Mouse (Mus musculus): ENCODE results near the gene 4930556J24Rik. TPM values are rescaled to one million over a fixed set of nuclear protein-coding genes. Genes with fewer than 3 reads are reported as not detected.

4930556J24Rik gene
- total and polyA plus RNA-seq, 3 experiments = 0.16 TPM; not detected in 2

GRCm38 (mm10) chr11:4001603-4002002, 25.0 kb upstream of the 4930556J24Rik start:
- H3K4me1 ChIP-seq (ENCODE audit: insufficient read depth, low read depth, low read length) = no peaks in the 10 kb centered on the region; the same call in 1 of the 2 replicates
- peaks cover 17% of the 10 kb centered on the region for H3K27me3 ChIP-seq (ENCODE audit: insufficient read depth, low read length)
- H3K4me3 ChIP-seq (ENCODE audit: low read depth, low read length) = no peak overlapping the region
- TF ChIP-seq CTCF (IDR thresholded peaks at IDR 0.05; ENCODE audit: low read depth, low read length) = peak; percentile 81
- TF ChIP-seq POLR2AphosphoS5 (IDR thresholded peaks at IDR 0.05; ENCODE audit: insufficient replicate concordance, low read depth, low read length) = no peak
- DNase-seq (ENCODE audit: low spot score) (peak; percentile 52), ATAC-seq (ENCODE audit: extremely low read depth, insufficient number of reproducible peaks, low FRiP score, poor library complexity, severe bottlenecking) (no peak)
- no peaks in the 10 kb centered on the region for H3K36me3 ChIP-seq (replicated peaks)
- peaks cover 10% of the 10 kb centered on the region for H3K9me3 ChIP-seq (replicated peaks)

GRCm38 (mm10) chr11:3999547-3999946, 23.0 kb upstream of the 4930556J24Rik start:
- DNase-seq (ENCODE audit: low spot score) = no peak
- Histone ChIP-seq H3K36me3 (replicated peaks) (no peaks in the 10 kb centered on the region), H3K27me3 (ENCODE audit: insufficient read depth, low read length) (peaks cover 20% of the 10 kb centered on the region), H3K4me3 (ENCODE audit: low read depth, low read length) (no peak overlapping the region), H3K9me3 (replicated peaks) (peaks cover 10% of the 10 kb centered on the region), H3K4me1 (ENCODE audit: insufficient read depth, low read depth, low read length) (no peaks in the 10 kb centered on the region; the same call in 1 of the 2 replicates)
- no peak for TF ChIP-seq TAL1 (conservative IDR thresholded peaks at IDR 0.05; ENCODE audit: low read depth, low read length)
- TF ChIP-seq POLR2AphosphoS5 (IDR thresholded peaks at IDR 0.05; ENCODE audit: insufficient replicate concordance, low read depth, low read length) = no peak
- no peak for TF ChIP-seq GATA2 (IDR thresholded peaks at IDR 0.05; ENCODE audit: borderline replicate concordance, low read depth, low read length)
- no peak for TF ChIP-seq CTCF (IDR thresholded peaks at IDR 0.05; ENCODE audit: low read depth, low read length)
- TF ChIP-seq GATA1 (IDR thresholded peaks at IDR 0.05; ENCODE audit: borderline replicate concordance, low read length) = no peak
- no peak for ATAC-seq (ENCODE audit: extremely low read depth, insufficient number of reproducible peaks, low FRiP score, poor library complexity, severe bottlenecking)

- no peak overlapping the region for H3K4me3 ChIP-seq (ENCODE audit: low read depth, low read length)
- TF ChIP-seq GATA1 (IDR thresholded peaks at IDR 0.05; ENCODE audit: borderline replicate concordance, low read length) (no peak), TAL1 (conservative IDR thresholded peaks at IDR 0.05; ENCODE audit: low read depth, low read length) (no peak), POLR2AphosphoS5 (IDR thresholded peaks at IDR 0.05; ENCODE audit: insufficient replicate concordance, low read depth, low read length) (no peak), GATA2 (IDR thresholded peaks at IDR 0.05; ENCODE audit: borderline replicate concordance, low read depth, low read length) (no peak), CTCF (IDR thresholded peaks at IDR 0.05; ENCODE audit: low read depth, low read length) (no peak)
- peaks cover 20% of the 10 kb centered on the region for H3K27me3 ChIP-seq (ENCODE audit: insufficient read depth, low read length)
- H3K4me1 ChIP-seq (ENCODE audit: insufficient read depth, low read depth, low read length) = no peaks in the 10 kb centered on the region; the same call in 1 of the 2 replicates
- H3K9me3 ChIP-seq (replicated peaks) = peaks cover 10% of the 10 kb centered on the region
- no peak for ATAC-seq (ENCODE audit: extremely low read depth, insufficient number of reproducible peaks, low FRiP score, poor library complexity, severe bottlenecking)
- H3K36me3 ChIP-seq (replicated peaks) = no peaks in the 10 kb centered on the region
- no peak for DNase-seq (ENCODE audit: low spot score)
Observed at GRCm38 (mm10) chr11:3997978-3998720, 21.6 kb upstream of the 4930556J24Rik start.

- DNase-seq (ENCODE audit: low spot score) (no peak), ATAC-seq (ENCODE audit: extremely low read depth, insufficient number of reproducible peaks, low FRiP score, poor library complexity, severe bottlenecking) (no peak)
- Histone ChIP-seq H3K9me3 (replicated peaks) (peaks cover 10% of the 10 kb centered on the region), H3K27me3 (ENCODE audit: insufficient read depth, low read length) (peaks cover 31% of the 10 kb centered on the region), H3K4me1 (ENCODE audit: insufficient read depth, low read depth, low read length) (no peaks in the 10 kb centered on the region; the same call in 1 of the 2 replicates), H3K4me3 (ENCODE audit: low read depth, low read length) (no peak overlapping the region), H3K36me3 (replicated peaks) (no peaks in the 10 kb centered on the region)
- no peak for TF ChIP-seq CTCF (IDR thresholded peaks at IDR 0.05; ENCODE audit: low read depth, low read length)
- TF ChIP-seq GATA1 (IDR thresholded peaks at IDR 0.05; ENCODE audit: borderline replicate concordance, low read length) = no peak
- TF ChIP-seq TAL1 (conservative IDR thresholded peaks at IDR 0.05; ENCODE audit: low read depth, low read length) = no peak
- no peak for TF ChIP-seq GATA2 (IDR thresholded peaks at IDR 0.05; ENCODE audit: borderline replicate concordance, low read depth, low read length)
- no peak for TF ChIP-seq POLR2AphosphoS5 (IDR thresholded peaks at IDR 0.05; ENCODE audit: insufficient replicate concordance, low read depth, low read length)
Observed at GRCm38 (mm10) chr11:3996840-3997239, 20.3 kb upstream of the 4930556J24Rik start.

- no peak overlapping the region for H3K4me3 ChIP-seq (ENCODE audit: low read depth, low read length)
- DNase-seq (ENCODE audit: low spot score) (no peak), ATAC-seq (ENCODE audit: extremely low read depth, insufficient number of reproducible peaks, low FRiP score, poor library complexity, severe bottlenecking) (no peak)
- peaks cover 32% of the 10 kb centered on the region for H3K27me3 ChIP-seq (ENCODE audit: insufficient read depth, low read length)
- no peaks in the 10 kb centered on the region; the same call in 1 of the 2 replicates for H3K4me1 ChIP-seq (ENCODE audit: insufficient read depth, low read depth, low read length)
- no peak for TF ChIP-seq TAL1 (conservative IDR thresholded peaks at IDR 0.05; ENCODE audit: low read depth, low read length)
- TF ChIP-seq GATA2 (IDR thresholded peaks at IDR 0.05; ENCODE audit: borderline replicate concordance, low read depth, low read length) = no peak
- TF ChIP-seq GATA1 (IDR thresholded peaks at IDR 0.05; ENCODE audit: borderline replicate concordance, low read length) = no peak
- TF ChIP-seq POLR2AphosphoS5 (IDR thresholded peaks at IDR 0.05; ENCODE audit: insufficient replicate concordance, low read depth, low read length) = no peak
- TF ChIP-seq CTCF (IDR thresholded peaks at IDR 0.05; ENCODE audit: low read depth, low read length) = no peak
- H3K9me3 ChIP-seq (replicated peaks) = peaks cover 10% of the 10 kb centered on the region
- no peaks in the 10 kb centered on the region for H3K36me3 ChIP-seq (replicated peaks)
Observed at GRCm38 (mm10) chr11:3995511-3995910, 18.9 kb upstream of the 4930556J24Rik start.

- no peaks in the 10 kb centered on the region; the same call in 1 of the 2 replicates for H3K4me1 ChIP-seq (ENCODE audit: insufficient read depth, low read depth, low read length)
- H3K36me3 ChIP-seq (replicated peaks) = no peaks in the 10 kb centered on the region
- no peak overlapping the region for H3K4me3 ChIP-seq (ENCODE audit: low read depth, low read length)
- TF ChIP-seq CTCF (IDR thresholded peaks at IDR 0.05; ENCODE audit: low read depth, low read length) (no peak), POLR2AphosphoS5 (IDR thresholded peaks at IDR 0.05; ENCODE audit: insufficient replicate concordance, low read depth, low read length) (no peak), GATA2 (IDR thresholded peaks at IDR 0.05; ENCODE audit: borderline replicate concordance, low read depth, low read length) (no peak), TAL1 (conservative IDR thresholded peaks at IDR 0.05; ENCODE audit: low read depth, low read length) (no peak), GATA1 (IDR thresholded peaks at IDR 0.05; ENCODE audit: borderline replicate concordance, low read length) (no peak)
- ATAC-seq (ENCODE audit: extremely low read depth, insufficient number of reproducible peaks, low FRiP score, poor library complexity, severe bottlenecking) = no peak
- peaks cover 10% of the 10 kb centered on the region for H3K9me3 ChIP-seq (replicated peaks)
- no peak for DNase-seq (ENCODE audit: low spot score)
- peaks cover 38% of the 10 kb centered on the region for H3K27me3 ChIP-seq (ENCODE audit: insufficient read depth, low read length)
Observed at GRCm38 (mm10) chr11:3993914-3994313, 17.3 kb upstream of the 4930556J24Rik start.

All from G1E (cell line).